Mouse (Mus musculus) hindbrain, embryonic 16.5 days (tissue): ENCODE measurements around the gene Gm11168. TPM values are rescaled to one million over a fixed set of nuclear protein-coding genes. Genes with fewer than 3 reads are reported as not detected.
"Not testable (repeated sequence)": the region's sequence is repeated elsewhere in the genome, so short reads cannot be mapped to it uniquely, and the experiment has no call there.

Experiments used
- ATAC-seq: fragments of 200-750 bp; cut with Nextera tagmentation; 2 replicates; pipeline ENCODE4 v1.8.0; 2017; ENCODE audit warnings: moderate TSS enrichment, moderate library complexity
- H3K27ac ChIP-seq: fragments of 300-500 bp; sonication (generic); 2 replicates; pipeline ENCODE4 v1.5.1; 2014; ENCODE audit warnings: low read depth, mild to moderate bottlenecking, control low read depth, low read length, moderate library complexity
- H3K27me3 ChIP-seq: fragments of 300-500 bp; sonication (generic); replicated peaks from 2 replicates; pipeline ENCODE4 v1.6.1; 2014; ENCODE audit warnings: low read length; ENCODE audit not compliant: control insufficient read depth, insufficient read depth
- H3K36me3 ChIP-seq: fragments of 300-500 bp; sonication (generic); 2 replicates; pipeline ENCODE4 v1.6.1; 2014; ENCODE audit warnings: mild to moderate bottlenecking, low read length, moderate library complexity, mixed read lengths; ENCODE audit not compliant: control insufficient read depth, insufficient read depth
- H3K4me1 ChIP-seq: fragments of 300-500 bp; sonication (generic); 2 replicates; pipeline ENCODE4 v1.6.1; 2014; ENCODE audit warnings: low read depth, low read length; ENCODE audit not compliant: control insufficient read depth, insufficient read depth
- H3K4me2 ChIP-seq: fragments of 300-500 bp; sonication (generic); 2 replicates; pipeline ENCODE4 v1.6.1; 2014; ENCODE audit warnings: mild to moderate bottlenecking, low read length, control low read depth, moderate library complexity
- H3K4me3 ChIP-seq: fragments of 300-500 bp; sonication (generic); 2 replicates; pipeline ENCODE4 v1.5.1; 2014; ENCODE audit warnings: mild to moderate bottlenecking, low read length, control low read depth, moderate library complexity
- H3K9ac ChIP-seq: fragments of 300-500 bp; sonication (generic); 2 replicates; pipeline ENCODE4 v1.6.1; 2014; ENCODE audit warnings: low read depth, mild to moderate bottlenecking, control low read depth, low read length, moderate library complexity
- H3K9me3 ChIP-seq: fragments of 300-500 bp; sonication (generic); 2 replicates; pipeline ENCODE4 v1.6.1; 2014; ENCODE audit warnings: mild to moderate bottlenecking, low read length, moderate library complexity; ENCODE audit not compliant: control insufficient read depth
- WGBS: fragments of 180-500 bp; shearing (Covaris S2); extraction: QIAGEN DNeasy Blood & Tissue Kit; methylation state at CpG from one replicate; pipeline ENCODE4 v1.1.7; 2014; 5-methylcytosine and 5-hydroxymethylcytosine counted together
- polyA plus RNA-seq: library from polyadenylated mRNA; unstranded; fragments of >200 nt; fragmentation: Nextera tagmentation; extraction: Ambion mirVana; gene quantifications from 2 replicates; pipeline ENCODE4 v1.2.1, GENCODE M21; 2015

Gm11168 gene
- not detected in 2 replicates for polyA plus RNA-seq

GRCm38 (mm10) chr9:3002794-3003396 lies at the start of gene Gm11168:
TSS of gene Gm11168 (plus strand) at chr9:3003346.
- not testable (repeated sequence) for ATAC-seq

DNA sequence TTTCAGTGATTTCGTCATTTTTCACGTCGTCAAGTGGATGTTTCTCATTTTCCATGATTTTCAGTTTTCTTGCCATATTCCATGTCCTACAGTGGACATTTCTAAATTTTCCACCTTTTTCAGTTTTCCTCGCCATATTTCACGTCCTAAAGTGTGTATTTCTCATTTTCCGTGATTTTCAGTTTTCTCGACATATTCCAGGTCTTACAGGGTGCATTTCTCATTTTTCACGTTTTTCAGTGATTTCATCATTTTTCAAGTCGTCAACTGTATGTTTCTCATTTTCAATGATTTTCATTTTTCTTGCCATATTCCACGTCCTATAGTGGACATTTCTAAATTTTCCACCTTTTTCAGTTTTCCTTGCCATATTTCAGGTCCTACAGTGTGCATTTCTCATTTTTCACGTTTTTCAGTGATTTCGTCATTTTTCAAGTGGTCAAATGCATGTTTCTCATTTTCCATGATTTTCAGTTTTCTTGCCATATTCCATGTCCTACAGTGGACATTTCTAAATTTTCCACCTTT lies 2.6 kb upstream of the Gm11168 start, which contains the start of gene Gm10722:
Gene Gm10722, plus strand, starts transcription at position 478 of the 528 bp plus-strand sequence.
- H3K36me3 ChIP-seq, H3K9me3 ChIP-seq, H3K4me2 ChIP-seq, H3K27ac ChIP-seq, H3K9ac ChIP-seq, ATAC-seq, H3K4me1 ChIP-seq, H3K27me3 ChIP-seq, H3K4me3 ChIP-seq: not testable (repeated sequence)
- 72% methylated on average over 12 of the region's 12 CpGs for WGBS

More at GRCm38 (mm10) chr9:3002794-3003396, at the start of gene Gm11168:
- H3K4me1 ChIP-seq, H3K4me3 ChIP-seq, H3K9ac ChIP-seq, H3K27me3 ChIP-seq, H3K27ac ChIP-seq, H3K36me3 ChIP-seq, H3K4me2 ChIP-seq, H3K9me3 ChIP-seq: not testable (repeated sequence)
- WGBS = 70% methylated on average over 6 of the region's 14 CpGs

- H3K4me2 ChIP-seq, H3K4me1 ChIP-seq, H3K4me3 ChIP-seq, ATAC-seq, H3K9me3 ChIP-seq, H3K9ac ChIP-seq, H3K27me3 ChIP-seq, H3K27ac ChIP-seq, H3K36me3 ChIP-seq: not testable (repeated sequence)
- WGBS = 65% methylated on average over 8 of the region's 8 CpGs
Measured at GRCm38 (mm10) chr9:3001006-3001405, 2.1 kb upstream of the Gm11168 start.

- WGBS = 59% methylated on average over 8 of the region's 11 CpGs
- peak; percentile 88 for ATAC-seq
- not testable (repeated sequence) for H3K4me2 ChIP-seq, H3K27me3 ChIP-seq, H3K4me3 ChIP-seq, H3K27ac ChIP-seq, H3K9me3 ChIP-seq, H3K4me1 ChIP-seq, H3K36me3 ChIP-seq, H3K9ac ChIP-seq
Measured at GRCm38 (mm10) chr9:3001948-3002659, 1.0 kb upstream of the Gm11168 start.

GRCm38 (mm10) chr9:3006179-3006578 lies 3.0 kb downstream of the Gm11168 start:
- H3K27ac ChIP-seq, H3K36me3 ChIP-seq, H3K4me2 ChIP-seq, H3K27me3 ChIP-seq, H3K9me3 ChIP-seq, ATAC-seq, H3K4me1 ChIP-seq, H3K4me3 ChIP-seq, H3K9ac ChIP-seq: not testable (repeated sequence)
- 83% methylated on average over 1 of the region's 5 CpGs for WGBS

DNA sequence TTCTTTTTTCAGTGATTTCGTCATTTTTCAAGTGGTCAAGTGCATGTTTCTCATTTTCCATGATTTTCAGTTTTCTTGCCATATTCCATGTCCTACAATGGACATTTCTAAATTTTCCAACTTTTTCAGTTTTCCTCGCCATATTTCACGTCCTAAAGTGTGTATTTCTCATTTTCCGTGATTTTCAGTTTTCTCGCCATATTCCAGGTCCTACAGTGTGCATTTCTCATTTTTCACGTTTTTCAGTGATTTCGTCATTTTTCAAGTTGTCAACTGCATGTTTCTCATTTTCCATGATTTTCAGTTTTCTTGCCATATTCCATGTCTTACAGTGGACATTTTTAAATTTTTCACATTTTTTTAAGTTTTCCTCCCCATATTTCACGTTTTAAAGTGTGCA lies 3.5 kb downstream of the Gm11168 start:
- not testable (repeated sequence) for H3K36me3 ChIP-seq
- ATAC-seq = peak; percentile 80

DNA sequence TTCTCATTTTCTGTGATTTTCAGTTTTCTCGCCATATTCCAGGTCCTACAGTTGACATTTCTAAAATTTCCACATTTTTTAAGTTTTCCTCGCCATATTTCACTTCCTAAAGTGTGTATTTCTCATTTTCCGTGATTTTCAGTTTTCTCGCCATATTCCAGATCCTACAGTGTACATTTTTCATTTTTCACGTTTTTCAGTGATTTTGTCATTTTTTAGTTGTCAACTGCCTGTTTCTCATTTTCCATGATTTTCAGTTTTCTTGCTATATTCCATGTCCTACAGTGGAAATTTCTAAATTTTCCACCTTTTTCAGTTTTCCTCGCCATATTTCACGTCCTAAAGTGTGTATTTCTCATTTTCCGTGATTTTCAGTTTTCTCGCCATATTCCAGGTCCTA lies 4.1 kb downstream of the Gm11168 start:
- ATAC-seq = not testable (repeated sequence)

More for the DNA sequence above, 3.5 kb downstream of the Gm11168 start:
- not testable (repeated sequence) for H3K4me2 ChIP-seq, H3K9me3 ChIP-seq, H3K27me3 ChIP-seq, H3K27ac ChIP-seq, H3K9ac ChIP-seq, H3K4me1 ChIP-seq, H3K4me3 ChIP-seq
- 73% methylated on average over 8 of the region's 8 CpGs for WGBS

DNA sequence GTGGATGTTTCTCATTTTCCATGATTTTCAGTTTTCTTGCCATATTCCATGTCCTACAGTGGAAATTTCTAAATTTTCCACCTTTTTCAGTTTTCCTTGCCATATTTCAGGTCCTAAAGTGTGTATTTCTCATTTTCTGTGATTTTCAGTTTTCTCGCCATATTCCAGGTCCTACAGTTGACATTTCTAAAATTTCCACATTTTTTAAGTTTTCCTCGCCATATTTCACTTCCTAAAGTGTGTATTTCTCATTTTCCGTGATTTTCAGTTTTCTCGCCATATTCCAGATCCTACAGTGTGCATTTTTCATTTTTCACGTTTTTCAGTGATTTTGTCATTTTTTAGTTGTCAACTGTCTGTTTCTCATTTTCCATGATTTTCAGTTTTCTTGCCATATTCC lies 6.2 kb downstream of the Gm11168 start:
- H3K4me2 ChIP-seq, H3K27ac ChIP-seq, H3K4me1 ChIP-seq, H3K4me3 ChIP-seq, H3K9ac ChIP-seq, H3K27me3 ChIP-seq, H3K36me3 ChIP-seq, H3K9me3 ChIP-seq: not testable (repeated sequence)
- WGBS = no CpG with 5 or more reads among the region's 5 CpGs
- peak; percentile 56 for ATAC-seq

More for the DNA sequence above, 4.1 kb downstream of the Gm11168 start:
- H3K4me2 ChIP-seq, H3K36me3 ChIP-seq, H3K4me1 ChIP-seq, H3K4me3 ChIP-seq, H3K27me3 ChIP-seq, H3K27ac ChIP-seq, H3K9ac ChIP-seq, H3K9me3 ChIP-seq: not testable (repeated sequence)
- WGBS = 75% methylated on average over 7 of the region's 9 CpGs

GRCm38 (mm10) chr9:3012054-3012621 lies 9.0 kb downstream of the Gm11168 start:
- H3K4me1 ChIP-seq, H3K27me3 ChIP-seq, ATAC-seq, H3K9me3 ChIP-seq, H3K9ac ChIP-seq, H3K4me3 ChIP-seq, H3K4me2 ChIP-seq, H3K27ac ChIP-seq, H3K36me3 ChIP-seq: not testable (repeated sequence)
- WGBS = 78% methylated on average over 2 of the region's 7 CpGs
